Mouse (Mus musculus) bone marrow, adult 2 months (tissue): ENCODE results near the gene Gm1123. TPM values are rescaled to one million over a fixed set of nuclear protein-coding genes. Genes with fewer than 3 reads are reported as not detected.
A peak's percentile ranks its signal among the peaks of the same experiment; 100 is the strongest.

Experiments used
- H3K27ac ChIP-seq: fragments of 200-500 bp; 2 replicates; pipeline ENCODE4 v1.5.1; 2012; ENCODE audit warnings: low read depth, mild to moderate bottlenecking, control low read depth, inconsistent platforms, low read length; ENCODE audit not compliant: control insufficient read depth, poor library complexity, insufficient read depth
- H3K4me1 ChIP-seq: fragments of 200-500 bp; 2 replicates; pipeline ENCODE4 v1.6.1; 2011; ENCODE audit warnings: low read length; ENCODE audit not compliant: control insufficient read depth, insufficient read depth
- H3K4me3 ChIP-seq: fragments of 200-500 bp; replicated peaks from 2 replicates; pipeline ENCODE3; 2011; ENCODE audit warnings: mild to moderate bottlenecking, low read depth, low read length, control low read depth; ENCODE audit not compliant: control insufficient read depth
- CTCF ChIP-seq: fragments of 200-500 bp; IDR thresholded peaks from 2 replicates; pipeline ENCODE4 v1.5.1; 2011; ENCODE audit warnings: low read length, control low read depth; ENCODE audit not compliant: control insufficient read depth, insufficient read depth
- POLR2A ChIP-seq: fragments of 200-500 bp; IDR thresholded peaks from 2 replicates; pipeline ENCODE4 v1.6.1; 2011; ENCODE audit warnings: low read depth, mild to moderate bottlenecking, control low read depth, low read length, borderline replicate concordance; ENCODE audit not compliant: control insufficient read depth
- WGBS: fragments of 180-500 bp; shearing (Covaris S2); methylation state at CpG from one replicate; pipeline ENCODE4 v1.1.7; 2018; 5-methylcytosine and 5-hydroxymethylcytosine counted together
- polyA plus RNA-seq: library from polyadenylated mRNA; stranded (reverse); fragments of >200 nt; gene quantifications from 2 replicates; pipeline ENCODE4 v1.2.4, GENCODE M21; 2011; ENCODE audit warnings: low replicate concordance; ENCODE audit not compliant: missing spikeins, insufficient read depth, insufficient read length

The Gm1123 gene
- polyA plus RNA-seq, 1 experiment: not detected

DNA sequence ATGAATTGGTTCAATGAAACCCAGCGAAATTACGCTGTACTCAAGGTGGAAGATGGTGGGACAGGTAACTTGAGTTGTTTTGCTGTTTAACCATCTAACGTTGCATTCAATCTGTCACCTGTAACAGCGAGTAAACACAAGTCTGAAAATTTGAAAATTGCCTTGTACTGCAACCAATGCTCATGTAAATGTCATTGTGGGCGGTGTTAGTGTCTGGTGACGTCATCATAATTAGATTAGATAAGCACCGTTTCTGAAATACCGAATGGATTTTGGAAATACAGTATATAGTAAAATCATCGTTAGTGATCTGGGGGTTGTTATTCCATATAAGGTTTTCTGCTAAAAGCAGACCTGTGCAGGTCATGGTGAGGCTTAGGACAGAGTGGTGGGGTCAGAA, 48.4 kb downstream of the Gm1123 start:
- H3K4me3 ChIP-seq: no peak overlapping the region

DNA sequence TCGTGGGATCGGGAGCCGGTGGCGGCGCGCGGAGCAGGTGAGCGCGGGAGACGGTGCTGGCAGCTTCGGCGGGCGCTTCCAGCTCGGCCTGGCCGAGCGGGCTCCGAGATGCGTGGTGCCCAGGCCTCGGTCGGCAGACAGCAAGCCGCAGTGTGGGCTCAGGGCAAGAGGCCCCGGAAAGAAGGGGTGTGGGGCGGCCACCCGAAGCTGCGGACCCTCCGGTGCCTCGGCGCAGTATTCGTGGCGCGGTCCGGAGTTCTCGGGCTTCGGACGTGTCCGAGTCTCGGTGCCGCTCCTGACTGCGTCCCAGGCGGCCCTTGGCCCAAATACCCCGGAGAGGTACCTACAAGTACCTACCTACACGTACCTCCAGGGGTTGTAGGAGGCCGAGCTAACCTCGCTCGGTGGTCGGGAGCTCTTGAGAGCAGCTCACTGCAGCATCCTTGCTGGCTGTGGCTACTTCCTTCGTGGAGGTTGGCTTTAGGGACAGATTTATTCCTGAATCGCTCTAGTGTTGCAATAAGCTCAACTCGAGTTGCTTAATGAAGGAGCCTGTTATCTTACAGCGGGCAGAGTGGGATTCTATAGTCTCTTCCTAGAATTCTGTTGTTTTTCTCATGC, 48.9 kb downstream of the Gm1123 start:
- under 1% methylated on average over 48 of the region's 50 CpGs for WGBS
- TF ChIP-seq CTCF (no peak), POLR2A (no peak)
- peak overlapping the region; percentile 64 for H3K4me3 ChIP-seq
- H3K4me1 ChIP-seq: no peaks in the 10 kb centered on the region
- H3K27ac ChIP-seq: peak overlapping the region; percentile 16; the same call in 1 of the 2 replicates

More for the DNA sequence above, 48.4 kb downstream of the Gm1123 start:
- Histone ChIP-seq H3K27ac (no peak overlapping the region), H3K4me1 (no peaks in the 10 kb centered on the region)
- 42% methylated on average over 9 of the region's 9 CpGs for WGBS
- TF ChIP-seq POLR2A (no peak), CTCF (no peak)

GRCm38 (mm10) chr9:98985800-98986475, 49.6 kb downstream of the Gm1123 start, which contains the start of gene Faim:
TSS of gene Faim (plus strand) at chr9:98986373.
- TF ChIP-seq POLR2A (peak; percentile 82), CTCF (0 out of 2 replicates have a peak, but pooled peaks have one; percentile 6)
- peak within 1 kb of the TSS; percentile 40; the same call in 1 of the 2 replicates for H3K27ac ChIP-seq
- WGBS: under 1% methylated on average over 45 of the region's 45 CpGs

GRCm38 (mm10) chr9:98979431-98980416, 55.8 kb downstream of the Gm1123 start:
- no peaks in the 10 kb centered on the region; the same call in 1 of the 2 replicates for H3K4me1 ChIP-seq
- 7% methylated on average over 29 of the region's 29 CpGs for WGBS
- TF ChIP-seq CTCF (peak; percentile 96), POLR2A (no peak)
- no peak overlapping the region for H3K27ac ChIP-seq
- no peak overlapping the region for H3K4me3 ChIP-seq

More at GRCm38 (mm10) chr9:98985800-98986475, 49.6 kb downstream of the Gm1123 start, which contains the start of gene Faim:
- Histone ChIP-seq H3K4me3 (peak within 1 kb of the TSS; percentile 67), H3K4me1 (no peaks in the 10 kb centered on the region)

DNA sequence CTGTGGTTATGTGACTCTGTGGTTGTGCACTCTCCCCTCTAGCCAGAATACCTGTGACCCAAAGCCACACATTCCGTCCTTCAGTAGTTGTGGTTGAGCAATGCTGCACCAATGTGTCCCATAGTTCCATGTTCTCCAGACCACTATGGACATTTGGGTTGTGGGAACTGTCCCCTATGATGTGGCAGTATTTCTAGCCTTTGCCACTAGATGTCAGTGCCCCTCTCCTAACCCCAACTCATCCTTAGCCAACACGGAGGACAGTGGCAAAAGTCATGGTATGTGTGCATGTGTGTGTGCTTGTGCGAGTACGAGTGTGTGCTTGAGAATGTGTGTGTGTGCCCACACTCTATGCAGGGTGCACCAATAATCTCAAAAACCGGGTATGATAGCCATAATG, 59.0 kb downstream of the Gm1123 start:
- no peaks in the 10 kb centered on the region; the same call in none of the 2 replicates for H3K4me1 ChIP-seq
- WGBS: 34% methylated on average over 5 of the region's 5 CpGs

GRCm38 (mm10) chr9:98976081-98976480, 59.4 kb downstream of the Gm1123 start:
- no peak for TF ChIP-seq POLR2A
- 68% methylated on average over 1 of the region's 1 CpGs for WGBS
- H3K27ac ChIP-seq: no peak overlapping the region
- H3K4me3 ChIP-seq: no peak overlapping the region
- H3K4me1 ChIP-seq: no peaks in the 10 kb centered on the region; the same call in none of the 2 replicates

More for the DNA sequence above, 59.0 kb downstream of the Gm1123 start:
- H3K4me3 ChIP-seq: no peak overlapping the region
- no peak overlapping the region for H3K27ac ChIP-seq
- TF ChIP-seq POLR2A: no peak
- TF ChIP-seq CTCF: peak; percentile 45

- H3K4me1 ChIP-seq: no peaks in the 10 kb centered on the region; the same call in none of the 2 replicates
- no peak overlapping the region for H3K4me3 ChIP-seq
- 38% methylated on average over 2 of the region's 2 CpGs for WGBS
- H3K27ac ChIP-seq: no peak overlapping the region
- TF ChIP-seq CTCF: no peak
- TF ChIP-seq POLR2A: no peak
Measured at GRCm38 (mm10) chr9:98974898-98975297, 60.6 kb downstream of the Gm1123 start.
